Mouse (Mus musculus) MEL-GATA-1-ER (cell line): Measurements from ENCODE around the gene Fmnl2.

ENCODE experiments used
- DNase-seq: peaks from one replicate; pipeline ENCODE4 v3.0.0-alpha.2; 2012; ENCODE audit warnings: low read depth; ENCODE audit errors: extremely low read depth

The Fmnl2 gene

DNA sequence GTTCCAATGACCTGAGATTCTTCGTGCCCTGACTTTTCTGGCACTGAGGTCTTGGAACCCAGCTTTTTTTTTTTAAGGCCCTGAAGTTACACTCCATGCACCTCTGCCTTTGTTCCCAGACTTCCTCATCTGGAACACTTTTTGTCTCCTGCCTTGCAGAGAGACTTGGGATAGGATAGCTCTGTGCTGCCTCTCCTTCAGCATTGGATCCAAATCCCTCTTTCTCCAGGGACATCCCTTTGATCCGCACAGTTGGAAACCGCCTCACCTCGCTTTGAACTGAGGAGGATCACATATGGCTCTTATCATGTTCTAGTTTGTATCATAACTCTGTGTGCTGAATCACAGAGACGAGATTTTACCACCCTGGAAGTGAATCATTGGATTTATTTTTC is 172.8 kb downstream of the Fmnl2 start:
- DNase-seq: no peak

DNA sequence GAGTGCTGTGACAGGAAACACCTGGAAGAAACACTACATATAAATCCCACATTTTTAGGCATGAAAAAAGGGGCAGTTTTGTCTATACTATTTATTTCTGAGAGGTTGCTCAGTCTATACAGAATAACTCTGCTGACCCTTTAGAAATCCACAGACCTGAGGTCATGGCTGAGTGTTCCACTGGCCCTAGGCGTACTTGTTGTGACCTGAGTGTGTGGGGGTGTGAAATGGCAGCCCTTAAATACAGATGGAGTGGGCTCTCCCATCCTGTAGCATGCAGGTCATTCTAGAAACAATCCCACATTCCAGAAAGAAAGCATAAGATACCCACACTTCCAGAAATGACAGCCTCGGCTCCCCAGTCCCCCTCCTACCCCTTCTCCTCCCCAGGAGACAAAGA is 180.6 kb downstream of the Fmnl2 start:
- no peak for DNase-seq

DNA sequence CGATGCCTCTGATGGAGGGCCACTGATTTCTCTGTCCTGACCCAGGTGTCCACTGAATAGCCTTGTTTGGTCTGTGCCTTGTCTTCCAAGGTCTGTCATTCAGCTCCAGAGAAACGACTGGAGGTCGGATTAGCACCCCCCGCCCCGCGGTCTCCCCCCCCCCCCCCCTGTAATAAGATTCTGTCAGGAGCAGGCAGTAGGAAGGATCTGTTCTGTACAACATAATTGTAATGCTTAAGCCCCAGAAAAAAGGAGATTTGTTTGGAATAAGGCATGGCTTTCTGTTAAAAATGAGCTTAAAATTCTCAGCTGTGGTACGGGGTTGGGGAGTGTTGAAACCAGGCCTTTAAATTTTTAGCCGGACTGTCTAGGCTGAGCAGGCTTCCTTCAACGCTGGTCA is 181.1 kb downstream of the Fmnl2 start:
- DNase-seq: no peak

DNA sequence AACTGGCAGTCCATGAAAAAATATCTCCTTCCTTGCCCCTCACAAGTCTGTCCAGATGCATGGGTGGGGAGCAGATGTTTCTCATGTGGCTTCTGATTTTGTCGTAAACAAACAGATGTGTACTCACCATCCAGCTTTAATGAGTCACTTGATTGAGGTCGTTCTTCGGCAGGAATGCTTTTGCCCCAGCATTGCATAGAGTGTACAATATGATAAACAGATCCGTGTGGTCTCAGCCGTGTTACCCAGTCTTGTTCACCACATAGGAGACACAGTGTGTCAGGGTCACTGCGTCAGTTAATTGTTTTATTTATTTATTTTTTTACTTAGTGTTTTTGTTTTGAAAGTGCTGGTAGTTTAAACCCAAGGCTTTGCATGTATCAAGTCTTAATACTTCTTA is 189.4 kb downstream of the Fmnl2 start:
- DNase-seq: no peak

DNA sequence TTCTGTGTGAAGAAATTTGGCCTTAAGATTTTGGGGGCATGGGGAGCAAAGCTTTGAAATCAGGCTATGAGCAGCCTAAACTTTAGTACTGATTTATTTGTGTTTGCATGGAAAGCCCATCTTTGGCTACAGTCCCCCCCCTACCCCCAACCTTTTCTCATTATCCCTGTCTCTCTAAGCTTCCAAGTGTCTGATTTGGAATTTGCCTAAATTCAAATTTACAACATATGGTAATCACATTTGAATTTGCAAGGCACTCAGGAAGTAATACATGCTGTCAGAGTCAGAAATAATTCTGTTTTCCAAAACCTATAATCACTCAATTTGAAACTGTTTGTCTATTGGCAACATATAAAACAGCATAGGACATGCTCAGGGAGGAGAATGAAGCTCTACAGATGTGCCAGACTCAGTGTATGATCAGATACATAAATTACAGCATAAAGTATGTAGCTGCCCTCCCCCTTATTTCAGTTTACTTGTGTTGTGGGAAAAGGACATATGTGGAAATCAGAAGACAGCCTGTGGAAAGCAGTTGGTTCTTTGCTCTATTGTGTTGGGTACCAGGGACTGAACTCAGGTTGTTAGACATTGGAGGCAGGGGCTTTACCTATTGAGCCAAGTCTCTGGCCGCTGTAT is 190.2 kb downstream of the Fmnl2 start:
- no peak for DNase-seq

DNA sequence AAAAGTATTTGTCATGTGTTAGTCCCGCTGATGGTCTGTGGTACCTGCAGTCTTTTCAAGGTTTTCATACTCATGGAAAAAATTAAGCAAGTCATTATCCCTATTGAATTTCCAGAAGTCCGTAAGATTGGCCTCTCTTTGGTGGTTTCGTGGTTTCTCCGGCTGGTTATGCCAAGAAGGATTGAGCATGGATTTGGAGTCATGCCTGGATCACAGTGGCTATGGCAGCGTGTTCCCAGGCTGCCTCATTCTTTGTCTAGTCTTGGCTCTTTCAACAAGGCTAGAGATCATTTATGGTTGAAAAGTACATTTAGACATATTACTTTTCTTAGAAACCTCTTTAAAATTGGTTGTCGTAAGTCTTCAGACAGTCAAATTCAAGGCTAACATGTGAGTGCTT is 192.7 kb downstream of the Fmnl2 start:
- no peak for DNase-seq

DNA sequence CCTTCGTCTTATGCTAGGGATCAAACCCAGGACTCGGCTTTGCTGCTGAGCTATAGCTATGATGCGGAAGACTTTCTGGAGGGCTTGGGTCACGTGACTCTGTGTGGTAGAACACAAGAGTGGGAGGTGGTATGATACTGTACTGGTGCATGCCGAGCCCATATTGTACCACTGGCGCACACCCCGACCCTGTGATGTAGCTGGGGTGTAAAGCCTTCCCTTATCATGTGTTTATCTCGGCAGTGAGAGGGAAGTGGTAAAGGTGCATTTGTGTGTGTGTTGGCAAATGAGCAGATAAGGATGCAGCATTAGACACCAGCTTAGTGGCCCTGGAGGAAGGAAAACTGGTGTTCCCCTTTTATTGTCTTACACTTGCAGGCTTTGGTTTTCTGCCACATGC is 193.8 kb downstream of the Fmnl2 start:
- DNase-seq: peak; percentile 57

DNA sequence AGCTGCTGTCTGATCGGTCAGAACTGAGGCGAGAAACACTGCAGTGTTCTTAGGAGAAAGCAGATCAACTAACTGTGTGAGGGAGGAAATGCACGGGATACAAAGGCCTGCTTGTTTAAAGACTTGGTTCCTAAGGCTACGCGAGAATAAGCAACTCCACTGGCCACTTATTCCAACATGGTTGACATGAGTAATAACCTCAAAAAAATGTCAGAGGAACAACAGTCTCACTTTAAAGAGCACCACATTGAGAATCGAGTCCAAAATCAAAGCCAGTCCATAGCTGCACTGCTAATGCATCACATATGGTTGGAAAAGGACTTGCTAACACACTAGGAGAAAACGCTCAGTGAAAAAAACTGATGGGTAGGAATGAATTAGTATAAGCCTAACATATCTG is 196.1 kb downstream of the Fmnl2 start:
- no peak for DNase-seq

DNA sequence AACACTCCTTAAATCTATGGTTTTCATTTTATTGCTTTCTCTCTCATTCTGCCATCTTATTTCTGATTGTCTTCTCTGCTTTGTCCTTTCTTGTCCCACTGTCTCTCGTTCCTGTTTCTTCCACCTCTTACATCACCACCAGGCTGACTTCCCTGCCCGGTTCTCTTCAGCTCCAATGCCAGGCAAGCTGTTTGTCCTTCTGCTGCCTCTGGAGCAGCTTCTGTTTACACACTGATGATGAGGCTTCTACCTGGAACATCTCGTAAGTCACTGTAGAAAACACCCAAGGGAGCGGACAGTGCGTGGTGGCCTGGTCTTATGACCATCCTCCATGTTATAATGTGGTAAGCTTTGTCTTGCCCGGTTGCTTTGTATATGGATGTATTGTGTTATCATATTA is 198.9 kb downstream of the Fmnl2 start:
- no peak for DNase-seq

DNA sequence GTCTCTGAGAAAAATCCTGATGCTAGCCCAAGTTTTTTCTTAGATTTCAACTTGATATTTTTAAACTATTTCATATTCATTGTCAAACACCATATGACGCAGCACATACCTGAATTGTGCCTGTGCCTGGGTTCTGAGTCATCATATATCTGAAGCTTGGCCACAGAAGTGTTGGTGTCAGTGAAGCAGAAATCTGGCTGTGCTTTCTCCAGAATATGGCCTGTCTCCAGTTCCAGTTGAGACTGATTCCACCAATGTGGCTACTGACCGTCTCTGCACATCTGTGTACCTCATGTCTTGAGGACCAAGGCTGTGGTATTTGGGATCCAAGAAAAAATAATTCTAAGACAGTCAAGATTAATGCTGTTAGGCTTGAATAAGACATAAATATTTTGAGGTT is 199.6 kb downstream of the Fmnl2 start:
- DNase-seq: no peak

DNA sequence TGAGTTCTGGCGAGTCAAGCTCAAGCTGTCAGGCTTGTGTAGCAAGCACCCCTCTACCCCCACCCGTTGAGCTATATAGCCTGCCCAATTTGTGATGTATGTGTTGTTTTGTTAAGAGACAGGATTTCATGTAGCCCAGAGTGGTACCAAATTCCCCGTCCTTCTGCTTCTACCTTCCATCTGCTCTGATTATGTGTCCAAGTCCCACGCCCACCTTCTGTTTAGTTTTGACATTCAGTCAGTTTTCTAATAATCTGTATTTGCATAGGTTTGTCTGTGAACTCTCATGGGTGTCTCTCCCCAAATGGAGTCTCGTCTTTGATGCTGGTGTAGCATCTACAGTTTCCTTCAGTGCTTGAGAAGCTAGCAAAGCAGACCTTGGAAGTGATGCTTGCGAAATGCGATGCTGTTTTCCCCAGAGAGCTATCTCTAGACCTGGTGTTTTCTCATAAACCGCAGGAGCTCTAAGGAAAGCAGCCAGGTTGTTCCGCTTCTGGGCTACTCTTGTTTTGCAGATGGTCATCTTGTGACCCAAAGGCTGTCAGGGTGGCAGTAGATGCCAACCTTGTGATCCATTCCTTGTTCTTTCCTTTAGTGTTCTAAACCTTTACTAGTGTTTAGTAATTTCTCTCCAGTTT is 203.8 kb downstream of the Fmnl2 start:
- DNase-seq: no peak

DNA sequence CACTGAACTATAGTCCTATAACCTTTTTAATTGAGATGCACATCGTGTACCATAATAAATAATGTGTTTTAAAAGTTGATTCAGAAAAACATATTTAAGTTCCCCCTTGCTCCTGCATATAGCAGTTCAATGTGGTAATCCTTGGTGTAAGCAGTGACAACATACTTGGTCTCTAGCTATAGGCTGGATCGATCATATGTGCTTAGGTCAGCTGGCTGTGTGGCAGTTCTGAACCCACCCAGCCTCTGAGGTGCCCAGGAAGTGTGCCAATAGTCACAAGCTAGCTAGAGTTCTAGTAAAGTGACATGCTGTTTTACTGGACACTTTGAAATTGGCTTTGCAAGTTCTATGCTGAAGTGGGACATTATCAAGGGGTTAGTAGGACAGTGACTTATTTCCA is 209.3 kb downstream of the Fmnl2 start:
- DNase-seq: no peak

DNA sequence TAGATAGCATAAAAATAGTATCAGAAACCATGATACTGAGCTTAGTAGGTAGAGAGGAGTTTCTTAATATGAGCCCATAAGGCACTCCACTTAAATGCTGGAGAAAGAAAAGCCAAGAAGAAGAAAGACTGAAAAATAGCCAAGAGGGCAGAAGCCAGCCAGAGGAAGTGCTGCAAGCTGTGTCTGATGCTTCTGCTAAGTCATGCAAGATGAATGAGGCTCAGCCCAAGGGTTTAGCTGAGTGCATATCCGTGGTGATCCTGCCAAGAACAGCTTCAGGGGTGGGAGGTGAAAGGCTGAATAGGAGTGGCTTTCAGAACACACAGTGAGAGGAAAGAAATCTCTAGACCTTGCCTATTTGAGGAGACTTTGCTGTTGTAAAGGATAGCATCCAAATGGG is 212.9 kb downstream of the Fmnl2 start:
- no peak for DNase-seq

DNA sequence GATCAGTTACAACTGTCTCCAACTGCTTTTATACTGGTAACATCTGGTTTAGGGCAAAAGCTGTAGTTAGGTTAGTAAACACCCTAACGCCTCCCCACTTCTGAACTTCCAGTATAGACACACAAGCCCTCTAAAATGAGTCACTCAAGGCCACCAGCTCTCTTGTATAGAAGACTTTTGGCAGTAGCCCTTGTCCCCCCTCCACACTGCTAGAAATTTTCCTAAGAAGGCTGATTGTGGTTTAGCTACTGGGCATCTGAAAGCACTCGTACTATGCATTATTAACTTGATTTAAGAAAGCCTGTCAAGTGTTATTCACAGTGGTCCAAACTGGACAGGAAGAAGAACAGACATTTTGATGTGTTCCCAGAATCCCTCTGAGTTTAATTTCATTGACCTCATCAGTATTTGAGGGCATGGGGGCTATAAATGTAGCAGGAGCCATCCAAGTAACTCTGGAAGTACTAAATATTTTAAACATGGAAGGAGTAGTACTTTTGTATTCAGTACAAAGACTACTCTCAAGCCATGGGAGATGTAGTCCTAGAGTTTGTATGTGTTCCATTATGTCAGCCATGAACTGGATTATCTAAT is 222.1 kb downstream of the Fmnl2 start:
- DNase-seq: no peak

DNA sequence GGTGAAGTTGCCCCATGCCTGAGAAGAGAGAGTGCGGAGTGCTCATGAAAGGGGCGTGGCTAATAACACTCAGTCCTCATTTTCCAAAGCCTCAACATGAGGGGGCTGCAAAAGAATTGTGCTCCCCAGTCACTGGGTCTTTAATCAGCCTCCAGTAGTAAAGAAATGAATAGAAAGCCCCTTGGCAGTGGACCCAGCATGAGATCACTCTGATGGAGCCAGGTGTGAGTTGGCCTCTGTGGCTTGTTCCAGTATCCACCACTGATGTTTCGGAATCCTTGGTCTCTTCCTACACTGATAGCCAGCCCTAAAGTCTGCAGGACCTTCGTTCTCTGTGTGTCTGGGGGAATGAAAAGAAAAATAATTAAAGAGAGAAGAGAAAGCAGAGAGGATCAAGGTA is 224.4 kb downstream of the Fmnl2 start:
- DNase-seq: no peak

DNA sequence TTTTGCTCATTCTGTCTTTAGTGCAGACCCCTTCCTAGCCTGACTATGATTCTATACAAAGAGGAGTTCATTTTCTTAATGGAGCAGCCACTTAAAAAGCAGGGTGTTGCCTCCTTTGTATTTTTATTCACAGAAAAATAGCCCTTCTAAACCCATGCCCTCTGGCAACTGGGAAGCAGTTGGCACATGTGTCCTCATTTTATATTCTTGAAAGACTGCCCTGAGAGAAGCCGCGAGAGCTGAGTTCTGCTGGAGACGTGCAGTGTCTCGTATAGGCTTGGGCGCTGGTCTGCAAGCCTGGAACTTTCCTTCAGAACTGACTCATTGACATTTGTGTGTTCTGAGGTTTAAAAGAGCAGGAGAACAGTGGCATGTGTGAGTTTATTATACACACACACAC is 224.8 kb downstream of the Fmnl2 start:
- no peak for DNase-seq

DNA sequence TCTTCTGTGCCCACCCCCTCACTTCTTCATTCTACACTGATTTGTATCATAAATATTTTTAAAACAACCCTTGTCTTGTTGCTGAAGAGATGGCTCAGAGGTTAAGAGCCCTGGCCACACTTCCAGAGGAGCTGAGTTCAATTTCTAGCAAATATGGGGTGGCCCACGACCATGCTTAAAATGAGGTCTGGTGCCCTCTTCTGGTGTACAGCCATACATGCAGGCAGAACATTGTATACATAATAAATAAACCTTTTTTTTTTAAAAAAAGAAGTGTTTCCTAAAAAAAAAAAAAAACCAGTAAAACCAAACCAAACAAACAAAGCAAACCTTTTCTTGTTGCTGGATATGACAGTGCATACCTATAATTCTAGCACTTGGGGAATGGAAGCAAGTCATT is 225.6 kb downstream of the Fmnl2 start:
- DNase-seq: peak; percentile 11

DNA sequence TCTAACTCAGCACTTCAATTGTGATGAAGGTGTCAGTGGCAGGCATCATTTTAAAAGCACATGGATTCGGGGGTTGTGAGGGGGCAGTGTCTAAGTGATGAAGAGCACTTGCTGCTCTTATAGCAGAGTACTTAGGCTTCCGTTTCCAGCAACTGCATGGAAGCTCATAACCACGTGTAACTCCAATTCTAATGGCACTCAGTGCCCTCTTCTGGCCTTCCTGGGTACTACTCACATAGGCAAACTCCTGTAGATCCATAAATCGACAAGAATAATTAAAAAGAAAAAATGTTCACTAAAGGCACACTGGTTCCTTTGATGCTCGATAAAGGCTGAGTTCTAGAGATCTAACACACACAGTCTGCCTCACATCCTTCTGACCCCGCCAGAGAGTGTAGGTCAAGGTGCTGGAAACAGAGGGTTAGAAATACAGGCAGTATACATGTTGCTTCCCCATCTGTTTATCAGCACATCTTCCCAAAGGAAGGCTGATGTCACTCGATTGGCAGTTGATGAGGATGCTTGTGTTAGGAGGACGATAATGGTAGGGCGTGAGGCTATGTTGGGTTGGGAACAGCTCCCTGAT is 228.1 kb downstream of the Fmnl2 start:
- DNase-seq: peak; percentile 43

DNA sequence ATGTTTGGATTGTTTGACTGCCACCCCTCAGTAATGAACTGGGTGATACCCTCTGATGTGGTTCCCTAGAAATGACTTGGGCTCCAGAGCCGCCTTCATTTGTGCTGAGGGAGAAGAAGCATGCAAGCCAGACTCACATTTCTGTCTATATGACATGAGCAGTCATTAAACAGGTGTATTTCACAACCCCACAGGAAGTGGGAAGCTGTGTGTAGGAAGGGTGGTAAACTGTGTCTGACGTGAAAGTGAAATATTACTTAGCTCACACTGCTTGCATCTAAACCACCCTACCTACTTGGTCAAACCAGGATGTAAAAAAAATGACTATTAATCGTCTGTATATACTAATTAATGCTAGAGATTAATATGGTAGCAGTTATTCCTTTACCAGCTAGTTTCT is 231.1 kb downstream of the Fmnl2 start:
- DNase-seq: no peak

DNA sequence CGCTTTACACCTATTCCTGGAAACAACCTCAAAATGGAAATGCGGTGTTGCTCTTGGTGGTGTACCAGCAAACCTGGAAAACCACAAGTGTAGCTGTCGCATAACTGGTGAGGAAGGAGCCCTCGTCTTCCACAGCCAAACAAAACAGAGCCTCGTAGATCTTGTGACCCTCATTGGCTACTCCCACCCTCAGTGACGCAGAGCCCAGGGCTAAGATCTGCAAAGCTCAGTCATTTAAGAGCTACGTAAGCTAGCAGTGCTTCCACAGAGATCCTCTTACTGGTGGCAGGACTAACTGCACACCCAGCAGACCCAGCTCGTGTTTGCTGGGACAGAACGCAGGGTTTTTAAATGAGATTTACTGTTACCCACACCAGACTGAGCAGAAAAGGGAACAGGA is 237.4 kb downstream of the Fmnl2 start:
- no peak for DNase-seq

DNA sequence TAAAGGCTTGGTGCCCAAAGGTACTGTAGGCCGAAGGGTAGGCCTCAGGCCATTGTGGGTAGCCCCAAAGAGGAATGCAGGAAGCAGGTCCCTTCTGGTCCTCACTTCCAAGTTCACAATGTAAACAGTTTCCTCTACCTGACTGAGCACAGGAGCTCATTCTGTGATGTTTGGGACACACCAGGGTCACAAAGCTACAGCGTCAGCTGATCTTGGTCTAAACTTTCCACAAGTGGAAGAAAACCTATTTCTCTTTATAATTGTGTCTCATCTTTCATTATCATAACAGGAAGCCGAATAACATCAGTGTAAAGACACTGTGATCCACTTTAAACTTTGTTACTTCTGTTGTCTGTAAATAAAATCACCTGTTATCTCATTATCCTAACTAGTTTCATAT is 237.8 kb downstream of the Fmnl2 start:
- DNase-seq: no peak

DNA sequence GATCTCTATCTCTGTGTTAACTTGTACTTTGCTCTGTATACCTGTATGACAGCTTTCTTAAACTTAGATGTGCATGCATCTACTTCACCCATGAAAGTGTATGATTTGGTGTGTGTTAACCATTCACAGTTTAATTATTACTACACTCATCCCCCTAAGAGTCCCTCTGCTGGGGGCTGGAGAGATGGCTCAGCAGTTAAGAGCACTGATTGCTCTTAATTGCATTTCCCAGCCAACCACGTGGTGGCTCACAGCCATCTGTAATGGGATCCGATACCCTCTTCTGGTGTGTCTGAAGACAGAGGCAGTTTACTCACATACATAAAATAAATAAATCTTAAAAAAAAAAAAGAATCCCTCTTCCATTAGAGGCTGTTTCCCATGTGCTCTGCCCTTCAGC is 242.4 kb downstream of the Fmnl2 start:
- no peak for DNase-seq
